8 mouse cellular contexts compared by ENCODE assay signal in genomic region chr16:65560996-65561962, GRCm38 (mm10). TPM values are rescaled to one million over a fixed set of nuclear protein-coding genes. Genes with fewer than 3 reads are reported as not detected.
A peak's percentile ranks its signal among the peaks of the same experiment; 100 is the strongest.
DNase-seq lines count a peak whose midpoint lies in the region; ATAC-seq and TF ChIP-seq lines count a peak whose summit lies in the region.

No protein-coding gene starts in this region.

- H3K9me3 ChIP-seq in MEL (replicated peaks; ENCODE audit: insufficient read depth, low read length) = no peaks in the 10 kb centered on the region
- no peaks in the 10 kb centered on the region for H3K9me3 ChIP-seq in forebrain, embryonic 12.5 days
- no peaks in the 10 kb centered on the region for H3K9me3 ChIP-seq in kidney, embryonic 15.5 days (replicated peaks)
- no peaks in the 10 kb centered on the region for H3K9me3 ChIP-seq in midbrain, embryonic 12.5 days

- H3K4me1 ChIP-seq in MEL (ENCODE audit: control insufficient read depth in 1 of 2, insufficient read depth in 2 of 2, low read length in 2 of 2) = peaks cover 3 to 5% of the 10 kb centered on the region in 2 experiments; a peak in 3 of 4 replicates
- peaks cover 8% of the 10 kb centered on the region for H3K4me1 ChIP-seq in forebrain, embryonic 12.5 days
- peaks cover 14% of the 10 kb centered on the region for H3K4me1 ChIP-seq in kidney, embryonic 15.5 days
- H3K4me1 ChIP-seq in midbrain, embryonic 12.5 days = peaks cover 9% of the 10 kb centered on the region

- peaks cover 0 to 3% of the 10 kb centered on the region in 2 experiments; a peak in 2 of 4 replicates for H3K36me3 ChIP-seq in MEL (ENCODE audit: control insufficient read depth in 1 of 2, insufficient read depth in 2 of 2, low read length in 2 of 2)
- H3K36me3 ChIP-seq in forebrain, embryonic 12.5 days (replicated peaks) = no peaks in the 10 kb centered on the region
- H3K36me3 ChIP-seq in kidney, embryonic 15.5 days = no peaks in the 10 kb centered on the region
- H3K36me3 ChIP-seq in midbrain, embryonic 12.5 days = no peaks in the 10 kb centered on the region

- no peak for ATAC-seq in forebrain, embryonic 12.5 days (ENCODE audit: low FRiP score)
- no peak for ATAC-seq in kidney, embryonic 15.5 days (replicated peaks; ENCODE audit: low FRiP score)
- ATAC-seq in midbrain, embryonic 12.5 days (ENCODE audit: low FRiP score, low read depth) = no peak

- H3K4me2 ChIP-seq in forebrain, embryonic 12.5 days = peak overlapping the region; percentile 89
- peak overlapping the region; percentile 83 for H3K4me2 ChIP-seq in kidney, embryonic 15.5 days
- peak overlapping the region; percentile 93 for H3K4me2 ChIP-seq in midbrain, embryonic 12.5 days (replicated peaks)

- peak overlapping the region; percentile 86 for H3K4me3 ChIP-seq in layer of hippocampus, adult 2 months
- peak overlapping the region; percentile 95 to 98 for H3K4me3 ChIP-seq in MEL (ENCODE audit: control insufficient read depth in 1 of 2, insufficient read depth in 1 of 2, low read depth in 2 of 2, low read length in 2 of 2)
- H3K4me3 ChIP-seq in forebrain, embryonic 12.5 days (replicated peaks) = peak overlapping the region; percentile 94
- H3K4me3 ChIP-seq in kidney, embryonic 15.5 days (replicated peaks) = peak overlapping the region; percentile 71
- peak overlapping the region; percentile 71 for H3K4me3 ChIP-seq in midbrain, embryonic 12.5 days

- TF ChIP-seq CTCF in layer of hippocampus, adult 2 months (conservative IDR thresholded peaks at IDR 0.05) = no peak
- TF ChIP-seq CTCF in MEL (IDR thresholded peaks at IDR 0.05 in 2 of 3, conservative IDR thresholded peaks at IDR 0.05 in 1 of 3; ENCODE audit: control insufficient read depth in 1 of 3, insufficient read depth in 1 of 3, low read depth in 2 of 3, low read length in 3 of 3, poor library complexity in 1 of 3, severe bottlenecking in 1 of 3) = no peak

- TF ChIP-seq RAD21 in MEL (IDR thresholded peaks at IDR 0.05; ENCODE audit: low read depth, low read length) = no peak

- TF ChIP-seq EP300 in MEL (IDR thresholded peaks at IDR 0.05; ENCODE audit: low read depth in 1 of 2, low read length in 2 of 2) = no peak

- DNase-seq in layer of hippocampus, adult 2 months (ENCODE audit: low spot score in 2 of 2) = no peak
- no peak for DNase-seq in layer of hippocampus, postnatal 25 days (ENCODE audit: extremely low spot score in 1 of 2, low spot score in 1 of 2)
- peak; percentile 57 for DNase-seq in MEL (ENCODE audit: low read depth, low spot score)
- no peak for DNase-seq in gastrocnemius, postnatal 25 days
- DNase-seq in left cerebral cortex, adult 8-10 months (ENCODE audit: low spot score in 2 of 2) = no peak

- H3K27ac ChIP-seq in layer of hippocampus, adult 2 months = peak overlapping the region; percentile 91
- H3K27ac ChIP-seq in MEL (ENCODE audit: control insufficient read depth, low read depth, low read length) = no peak overlapping the region
- no peak overlapping the region for H3K27ac ChIP-seq in forebrain, embryonic 12.5 days
- peak overlapping the region; percentile 55 for H3K27ac ChIP-seq in kidney, embryonic 15.5 days
- H3K27ac ChIP-seq in midbrain, embryonic 12.5 days (replicated peaks) = no peak overlapping the region

- 12% methylated on average over 8 of the region's 8 CpGs for WGBS in forebrain, embryonic 12.5 days
- WGBS in kidney, embryonic 15.5 days = 9% methylated on average over 8 of the region's 8 CpGs
- WGBS in midbrain, embryonic 12.5 days = 20% methylated on average over 8 of the region's 8 CpGs

- peaks cover 11% of the 10 kb centered on the region for H3K79me2 ChIP-seq in MEL (ENCODE audit: control insufficient read depth, insufficient read depth, low read length, poor library complexity)

- TF ChIP-seq POLR2A in MEL (IDR thresholded peaks at IDR 0.05; ENCODE audit: control insufficient read depth in 1 of 2, insufficient read depth in 1 of 2, low read depth in 1 of 2, low read length in 2 of 2, poor library complexity in 1 of 2) = no peak

- no peaks in the 10 kb centered on the region for H3K27me3 ChIP-seq in MEL (ENCODE audit: control insufficient read depth in 1 of 2, insufficient read depth in 2 of 2, low read length in 2 of 2)
- no peaks in the 10 kb centered on the region for H3K27me3 ChIP-seq in forebrain, embryonic 12.5 days
- H3K27me3 ChIP-seq in kidney, embryonic 15.5 days = no peaks in the 10 kb centered on the region; the same call in 1 of the 2 replicates
- no peaks in the 10 kb centered on the region for H3K27me3 ChIP-seq in midbrain, embryonic 12.5 days

- peak overlapping the region; percentile 81 for H3K9ac ChIP-seq in MEL (ENCODE audit: control insufficient read depth, low read depth, low read length, poor library complexity, severe bottlenecking)
- H3K9ac ChIP-seq in forebrain, embryonic 12.5 days = peak overlapping the region; percentile 80
- H3K9ac ChIP-seq in kidney, embryonic 15.5 days = peak overlapping the region; percentile 72
- H3K9ac ChIP-seq in midbrain, embryonic 12.5 days (replicated peaks) = peak overlapping the region; percentile 74; the same call in 1 of the 2 replicates

TF ChIP-seq in MEL, 35 proteins besides CTCF, POLR2A, EP300 and RAD21:
- TF ChIP-seq POLR2AphosphoS2 (IDR thresholded peaks at IDR 0.05; ENCODE audit: low read length) = no peak
- no peak for TF ChIP-seq UBTF (IDR thresholded peaks at IDR 0.05; ENCODE audit: borderline replicate concordance, insufficient read depth, low read depth, low read length)
- TF ChIP-seq USF1 (IDR thresholded peaks at IDR 0.05; ENCODE audit: low read depth, low read length) = no peak
- TF ChIP-seq E2F4 (IDR thresholded peaks at IDR 0.05; ENCODE audit: borderline replicate concordance, low read depth, low read length) = no peak
- TF ChIP-seq KAT2A (conservative IDR thresholded peaks at IDR 0.05; ENCODE audit: low read depth, low read length) = no peak
- TF ChIP-seq SIN3A (IDR thresholded peaks at IDR 0.05; ENCODE audit: low read length) = no peak
- TF ChIP-seq HCFC1 (IDR thresholded peaks at IDR 0.05; ENCODE audit: low read depth, low read length) = no peak
- no peak for TF ChIP-seq MAFK (IDR thresholded peaks at IDR 0.05; ENCODE audit: borderline replicate concordance, low read depth, low read length)
- TF ChIP-seq JUND (IDR thresholded peaks at IDR 0.05; ENCODE audit: low read depth, low read length) = no peak

RNA-seq across cellular contexts. Expression of gene Chmp2b, which starts 1.2 kb away (rescaled TPM):
- total RNA-seq in layer of hippocampus, adult 2 months (2021) = 10 to 100 TPM; 59.5 to 61.2 TPM
- 10 to 100 TPM; 66.3 to 71.3 TPM for total RNA-seq in layer of hippocampus, postnatal 25 days (2021)
- 17.0 and 18.9 TPM in 2 replicates for total RNA-seq in MEL (2012; rRNA removed)
- 100 to 1,000 TPM in 1 of 2 experiments, 10 to 100 TPM in 1; 25.9 to 114 TPM for polyA plus RNA-seq in MEL (2012; ENCODE audit: insufficient read depth in 1 of 2, insufficient read length in 2 of 2, low read depth in 1 of 2, low replicate concordance in 2 of 2, missing spikeins in 1 of 2)
- 40.4 and 43.6 TPM in 2 replicates for polyA plus RNA-seq in forebrain, embryonic 12.5 days (2016; fragmentation: Nextera tagmentation; extraction: Ambion mirVana)
- polyA plus RNA-seq in kidney, embryonic 15.5 days (2015; fragmentation: Nextera tagmentation; extraction: Ambion mirVana) = 87.6 and 89.5 TPM in 2 replicates
- 36.9 and 43.3 TPM in 2 replicates for polyA plus RNA-seq in midbrain, embryonic 12.5 days (2016; fragmentation: Nextera tagmentation; extraction: Ambion mirVana)
- total RNA-seq in gastrocnemius, postnatal 25 days (2021) = 10 to 100 TPM; 30.1 to 31.4 TPM
- 10 to 100 TPM; 60.2 to 63.4 (median 61.8) TPM for total RNA-seq in left cerebral cortex, adult 8-10 months (2022)

RNA-seq across cellular contexts. Expression of gene Pou1f1, which starts 41.0 kb away (rescaled TPM):
- total RNA-seq in layer of hippocampus, adult 2 months (2021) = not detected
- not detected for total RNA-seq in layer of hippocampus, postnatal 25 days (2021)
- total RNA-seq in MEL (2012; rRNA removed) = not detected in 2 replicates
- not detected for polyA plus RNA-seq in MEL (2012; ENCODE audit: insufficient read depth in 1 of 2, insufficient read length in 2 of 2, low read depth in 1 of 2, low replicate concordance in 2 of 2, missing spikeins in 1 of 2)
- not detected in 2 replicates for polyA plus RNA-seq in forebrain, embryonic 12.5 days (2016; fragmentation: Nextera tagmentation; extraction: Ambion mirVana)
- polyA plus RNA-seq in kidney, embryonic 15.5 days (2015; fragmentation: Nextera tagmentation; extraction: Ambion mirVana) = 0.09 TPM in 1 of 2 replicates, not detected in the other
- not detected in 2 replicates for polyA plus RNA-seq in midbrain, embryonic 12.5 days (2016; fragmentation: Nextera tagmentation; extraction: Ambion mirVana)
- not detected for total RNA-seq in gastrocnemius, postnatal 25 days (2021)
- not detected for total RNA-seq in left cerebral cortex, adult 8-10 months (2022)

Comparison
In these comparisons a context has a peak if more than half of its experiments do, and no peak if none do; other contexts are left out.
1. H3K27ac ChIP-seq: peak in layer of hippocampus, adult 2 months (single experiment) and kidney, embryonic 15.5 days (single experiment); none in MEL (single experiment), forebrain, embryonic 12.5 days (single experiment) and midbrain, embryonic 12.5 days (single experiment).
2. Peak in every context shown above with its lines, with median percentiles within 50 percentile points of each other: H3K4me3 ChIP-seq, H3K9ac ChIP-seq and H3K4me2 ChIP-seq.